Mouse (Mus musculus) G1E (cell line): Measurements from ENCODE around the gene Stpg3. TPM values are rescaled to one million over a fixed set of nuclear protein-coding genes. Genes with fewer than 3 reads are reported as not detected.

Source experiments
- ATAC-seq: 2 replicates; pipeline ENCODE4 v1.8.0; 2016; ENCODE audit warnings: mild to moderate bottlenecking; ENCODE audit not compliant: insufficient number of reproducible peaks, poor library complexity, low FRiP score, severe bottlenecking; ENCODE audit errors: extremely low read depth
- DNase-seq: peaks from one replicate; pipeline ENCODE4 v3.0.0; 2012; ENCODE audit warnings: low spot score
- H3K27me3 ChIP-seq: 2 replicates; pipeline ENCODE4 v1.6.1; 2012; ENCODE audit warnings: mild to moderate bottlenecking, low read length, inconsistent platforms; ENCODE audit not compliant: insufficient read depth
- H3K36me3 ChIP-seq: replicated peaks from 2 replicates; pipeline ENCODE3; 2012; ENCODE audit warnings: mild to moderate bottlenecking, inconsistent platforms
- H3K4me1 ChIP-seq: 2 replicates; pipeline ENCODE4 v1.6.1; 2012; ENCODE audit warnings: low read depth, low read length, inconsistent platforms, mixed read lengths; ENCODE audit not compliant: insufficient read depth
- H3K4me3 ChIP-seq: 2 replicates; pipeline ENCODE4 v1.5.1; 2012; ENCODE audit warnings: low read depth, mild to moderate bottlenecking, inconsistent platforms, low read length, moderate library complexity, mixed read lengths
- H3K9me3 ChIP-seq: replicated peaks from 2 replicates; pipeline ENCODE4 v1.6.1; 2012; ENCODE audit warnings: inconsistent platforms
- CTCF ChIP-seq: IDR thresholded peaks from 2 replicates; pipeline ENCODE4 v1.5.1; 2012; ENCODE audit warnings: low read depth, low read length, inconsistent platforms, mixed read lengths
- GATA1 ChIP-seq: IDR thresholded peaks from 2 replicates; pipeline ENCODE4 v1.6.1; 2012; ENCODE audit warnings: borderline replicate concordance, low read length, inconsistent platforms, mixed read lengths
- GATA2 ChIP-seq: IDR thresholded peaks from 2 replicates; pipeline ENCODE4 v1.6.1; 2012; ENCODE audit warnings: low read depth, low read length, inconsistent platforms, borderline replicate concordance
- POLR2AphosphoS5 ChIP-seq: IDR thresholded peaks from 2 replicates; pipeline ENCODE4 v1.6.1; 2012; ENCODE audit warnings: low read depth, low read length, inconsistent platforms; ENCODE audit not compliant: insufficient replicate concordance
- TAL1 ChIP-seq: conservative IDR thresholded peaks from 2 replicates; pipeline ENCODE4 v1.6.1; 2012; ENCODE audit warnings: low read depth, low read length, inconsistent platforms, mixed read lengths
- polyA plus RNA-seq: library from polyadenylated mRNA; stranded (reverse); fragments of >175 nt; gene quantifications from 2 replicates; pipeline ENCODE4 v1.2.3, GENCODE M21; 2012
- total RNA-seq, 2 experiments: library from RNA; stranded (forward) in 1 of 2; stranded (reverse) in 1 of 2; fragments of 200-1000 nt in 1 of 2; fragments of >200 nt in 1 of 2; fragmentation: Nextera tagmentation in 1 of 2; gene quantifications; 2 replicates each; pipeline ENCODE4 v1.2.3; 2014 to 2017

The Stpg3 gene
- total and polyA plus RNA-seq, 3 experiments: not detected

GRCm38 (mm10) chr2:25193330-25193770 is 21.1 kb downstream of the Stpg3 start:
- no peak for TF ChIP-seq TAL1
- TF ChIP-seq CTCF: peak; percentile 83
- ATAC-seq (peak; percentile 23; the same call in 1 of the 2 replicates), DNase-seq (peak; percentile 73)
- H3K27me3 ChIP-seq: peaks cover 2% of the 10 kb centered on the region
- H3K9me3 ChIP-seq: no peaks in the 10 kb centered on the region
- peaks cover 45% of the 10 kb centered on the region for H3K36me3 ChIP-seq
- H3K4me3 ChIP-seq: peak overlapping the region; percentile 49; the same call in 1 of the 2 replicates
- peaks cover 53% of the 10 kb centered on the region for H3K4me1 ChIP-seq

GRCm38 (mm10) chr2:25187841-25188240 is 26.6 kb downstream of the Stpg3 start:
- H3K9me3 ChIP-seq: no peaks in the 10 kb centered on the region
- peaks cover 15% of the 10 kb centered on the region for H3K4me1 ChIP-seq
- DNase-seq (no peak), ATAC-seq (no peak)
- no peak overlapping the region for H3K4me3 ChIP-seq
- peaks cover 51% of the 10 kb centered on the region for H3K27me3 ChIP-seq
- TF ChIP-seq GATA2 (no peak), POLR2AphosphoS5 (no peak), CTCF (no peak), GATA1 (no peak), TAL1 (no peak)
- H3K36me3 ChIP-seq: peaks cover 6% of the 10 kb centered on the region

- Histone ChIP-seq H3K27me3 (peaks cover 61% of the 10 kb centered on the region), H3K9me3 (peaks cover under 1% of the 10 kb centered on the region; the same call in 1 of the 2 replicates), H3K4me1 (peaks cover 15% of the 10 kb centered on the region), H3K4me3 (no peak overlapping the region), H3K36me3 (peaks cover 3% of the 10 kb centered on the region)
- no peak for TF ChIP-seq TAL1
- TF ChIP-seq GATA1: no peak
- no peak for TF ChIP-seq GATA2
- TF ChIP-seq POLR2AphosphoS5: no peak
- no peak for TF ChIP-seq CTCF
- ATAC-seq (no peak), DNase-seq (no peak)
Observed at GRCm38 (mm10) chr2:25186575-25186930, 27.9 kb downstream of the Stpg3 start.

- no peak for ATAC-seq
- peaks cover 68% of the 10 kb centered on the region for H3K27me3 ChIP-seq
- DNase-seq: peak; percentile 52
Observed at GRCm38 (mm10) chr2:25185625-25186574, 28.5 kb downstream of the Stpg3 start.

GRCm38 (mm10) chr2:25184496-25184895 is 29.9 kb downstream of the Stpg3 start:
- Histone ChIP-seq H3K9me3 (peaks cover 12% of the 10 kb centered on the region), H3K4me3 (no peak overlapping the region), H3K36me3 (no peaks in the 10 kb centered on the region), H3K4me1 (peaks cover 23% of the 10 kb centered on the region), H3K27me3 (peaks cover 80% of the 10 kb centered on the region)
- TF ChIP-seq GATA2 (no peak), POLR2AphosphoS5 (no peak), TAL1 (no peak), CTCF (no peak), GATA1 (no peak)
- no peak for ATAC-seq
- no peak for DNase-seq

More at GRCm38 (mm10) chr2:25185625-25186574, 28.5 kb downstream of the Stpg3 start:
- peaks cover 18% of the 10 kb centered on the region for H3K4me1 ChIP-seq
- H3K9me3 ChIP-seq: peaks cover 7% of the 10 kb centered on the region
- TF ChIP-seq GATA1: no peak
- TF ChIP-seq POLR2AphosphoS5: no peak
- no peak for TF ChIP-seq GATA2
- TF ChIP-seq TAL1: no peak
- TF ChIP-seq CTCF: no peak
- peaks cover 2% of the 10 kb centered on the region for H3K36me3 ChIP-seq
- peak overlapping the region; percentile 67; the same call in 1 of the 2 replicates for H3K4me3 ChIP-seq

- no peak for ATAC-seq
- H3K36me3 ChIP-seq: no peaks in the 10 kb centered on the region
- no peak for TF ChIP-seq GATA2
- no peak for TF ChIP-seq POLR2AphosphoS5
- no peak for TF ChIP-seq GATA1
- no peak for TF ChIP-seq TAL1
- TF ChIP-seq CTCF: no peak
- DNase-seq: no peak
- no peak overlapping the region for H3K4me3 ChIP-seq
- peaks cover 12% of the 10 kb centered on the region for H3K9me3 ChIP-seq
- H3K27me3 ChIP-seq: peaks cover 90% of the 10 kb centered on the region
- H3K4me1 ChIP-seq: peaks cover 23% of the 10 kb centered on the region
Observed at GRCm38 (mm10) chr2:25183336-25183735, 31.1 kb downstream of the Stpg3 start.
